Mouse (Mus musculus): ENCODE measurements around the gene Mrps11. TPM values are rescaled to one million over a fixed set of nuclear protein-coding genes. Genes with fewer than 3 reads are reported as not detected.

Mrps11 gene
- total RNA-seq, 1 experiment: 79.8 TPM

GRCm38 (mm10) chr7:78796624-78797023 lies 13.7 kb downstream of the Mrps11 start:
- Histone ChIP-seq H3K4me1 (ENCODE audit: control insufficient read depth in 2 of 2, insufficient read depth in 2 of 2, low read length in 2 of 2, poor library complexity in 1 of 2) (no peaks in the 10 kb centered on the region; a peak in 1 of 4 replicates), H3K27ac (ENCODE audit: insufficient read depth, low read depth, low read length, poor library complexity, severe bottlenecking) (no peak overlapping the region), H3K9me3 (ENCODE audit: control insufficient read depth, insufficient read depth, low read depth, low read length) (no peaks in the 10 kb centered on the region), H3K9ac (ENCODE audit: insufficient read depth, low read depth, low read length, poor library complexity, severe bottlenecking) (no peak overlapping the region), H3K36me3 (ENCODE audit: control insufficient read depth, insufficient read depth, low read length, poor library complexity, severe bottlenecking) (peaks cover 12% of the 10 kb centered on the region), H3K4me3 (ENCODE audit: insufficient read depth in 1 of 2, low read depth in 1 of 2, low read length in 2 of 2, poor library complexity in 1 of 2, severe bottlenecking in 1 of 2) (no peak overlapping the region)
- TF ChIP-seq MAFK (IDR thresholded peaks at IDR 0.05; ENCODE audit: insufficient read depth, low read depth, low read length): no peak
- no peak for TF ChIP-seq ZC3H11A (IDR thresholded peaks at IDR 0.05; ENCODE audit: borderline replicate concordance, low read depth, low read length)
- DNase-seq (ENCODE audit: low read depth, low spot score): no peak
- in situ Hi-C loops (cut with MboI; ENCODE audit: low sequenced_read_pairs in 2 of 2, unreplicated experiment in 2 of 2): no loop called here

GRCm38 (mm10) chr7:78797843-78798455 lies 15.0 kb downstream of the Mrps11 start:
- in situ Hi-C loops (cut with MboI; ENCODE audit: low sequenced_read_pairs in 2 of 2, unreplicated experiment in 2 of 2): no loop called here
- Histone ChIP-seq H3K4me3 (ENCODE audit: insufficient read depth in 1 of 2, low read depth in 1 of 2, low read length in 2 of 2, poor library complexity in 1 of 2, severe bottlenecking in 1 of 2) (no peak overlapping the region), H3K4me1 (ENCODE audit: control insufficient read depth in 2 of 2, insufficient read depth in 2 of 2, low read length in 2 of 2, poor library complexity in 1 of 2) (no peaks in the 10 kb centered on the region; a peak in 1 of 4 replicates), H3K9ac (ENCODE audit: insufficient read depth, low read depth, low read length, poor library complexity, severe bottlenecking) (no peak overlapping the region), H3K27ac (ENCODE audit: insufficient read depth, low read depth, low read length, poor library complexity, severe bottlenecking) (no peak overlapping the region), H3K9me3 (ENCODE audit: control insufficient read depth, insufficient read depth, low read depth, low read length) (no peaks in the 10 kb centered on the region), H3K36me3 (ENCODE audit: control insufficient read depth, insufficient read depth, low read length, poor library complexity, severe bottlenecking) (0 out of 2 replicates have a peak, but pooled peaks cover 2% of the 10 kb centered on the region)
- no peak for DNase-seq (ENCODE audit: low read depth, low spot score)
- TF ChIP-seq MAFK (IDR thresholded peaks at IDR 0.05; ENCODE audit: insufficient read depth, low read depth, low read length) (no peak), ZNF384 (IDR thresholded peaks at IDR 0.05; ENCODE audit: low read depth, low read length) (no peak), ZC3H11A (IDR thresholded peaks at IDR 0.05; ENCODE audit: borderline replicate concordance, low read depth, low read length) (no peak), HCFC1 (IDR thresholded peaks at IDR 0.05; ENCODE audit: borderline replicate concordance, insufficient read depth, low read length) (no peak), CHD2 (IDR thresholded peaks at IDR 0.05; ENCODE audit: low read depth, low read length) (no peak)

GRCm38 (mm10) chr7:78799730-78800496 lies 17.0 kb downstream of the Mrps11 start:
- no peak for TF ChIP-seq CHD2 (IDR thresholded peaks at IDR 0.05; ENCODE audit: low read depth, low read length)
- no peak for TF ChIP-seq MAFK (IDR thresholded peaks at IDR 0.05; ENCODE audit: insufficient read depth, low read depth, low read length)
- no peak for TF ChIP-seq ZNF384 (IDR thresholded peaks at IDR 0.05; ENCODE audit: low read depth, low read length)
- no peak for TF ChIP-seq ZC3H11A (IDR thresholded peaks at IDR 0.05; ENCODE audit: borderline replicate concordance, low read depth, low read length)
- TF ChIP-seq HCFC1 (IDR thresholded peaks at IDR 0.05; ENCODE audit: borderline replicate concordance, insufficient read depth, low read length): no peak
- no peaks in the 10 kb centered on the region for H3K36me3 ChIP-seq (ENCODE audit: control insufficient read depth, insufficient read depth, low read length, poor library complexity, severe bottlenecking)
- peaks cover 0 to 3% of the 10 kb centered on the region in 2 experiments; a peak in 1 of 4 replicates for H3K4me1 ChIP-seq (ENCODE audit: control insufficient read depth in 2 of 2, insufficient read depth in 2 of 2, low read length in 2 of 2, poor library complexity in 1 of 2)
- no peak for DNase-seq (ENCODE audit: low read depth, low spot score)
- no peak overlapping the region for H3K27ac ChIP-seq (ENCODE audit: insufficient read depth, low read depth, low read length, poor library complexity, severe bottlenecking)
- H3K9ac ChIP-seq (ENCODE audit: insufficient read depth, low read depth, low read length, poor library complexity, severe bottlenecking): no peak overlapping the region
- H3K4me3 ChIP-seq (ENCODE audit: insufficient read depth in 1 of 2, low read depth in 1 of 2, low read length in 2 of 2, poor library complexity in 1 of 2, severe bottlenecking in 1 of 2): no peak overlapping the region
- in situ Hi-C loops (cut with MboI; ENCODE audit: low sequenced_read_pairs in 2 of 2, unreplicated experiment in 2 of 2): no loop called here
- no peaks in the 10 kb centered on the region for H3K9me3 ChIP-seq (ENCODE audit: control insufficient read depth, insufficient read depth, low read depth, low read length)

- DNase-seq (ENCODE audit: low read depth, low spot score): no peak
- no peak overlapping the region for H3K4me3 ChIP-seq (ENCODE audit: insufficient read depth in 1 of 2, low read depth in 1 of 2, low read length in 2 of 2, poor library complexity in 1 of 2, severe bottlenecking in 1 of 2)
- H3K36me3 ChIP-seq (ENCODE audit: control insufficient read depth, insufficient read depth, low read length, poor library complexity, severe bottlenecking): no peaks in the 10 kb centered on the region
- no peaks in the 10 kb centered on the region for H3K9me3 ChIP-seq (ENCODE audit: control insufficient read depth, insufficient read depth, low read depth, low read length)
- in situ Hi-C loops (cut with MboI; ENCODE audit: low sequenced_read_pairs in 2 of 2, unreplicated experiment in 2 of 2): no loop called here
- no peak overlapping the region for H3K9ac ChIP-seq (ENCODE audit: insufficient read depth, low read depth, low read length, poor library complexity, severe bottlenecking)
- H3K27ac ChIP-seq (ENCODE audit: insufficient read depth, low read depth, low read length, poor library complexity, severe bottlenecking): no peak overlapping the region
- no peak for TF ChIP-seq MAFK (IDR thresholded peaks at IDR 0.05; ENCODE audit: insufficient read depth, low read depth, low read length)
- no peak for TF ChIP-seq CHD2 (IDR thresholded peaks at IDR 0.05; ENCODE audit: low read depth, low read length)
- no peak for TF ChIP-seq ZNF384 (IDR thresholded peaks at IDR 0.05; ENCODE audit: low read depth, low read length)
- TF ChIP-seq ZC3H11A (IDR thresholded peaks at IDR 0.05; ENCODE audit: borderline replicate concordance, low read depth, low read length): no peak
- no peak for TF ChIP-seq HCFC1 (IDR thresholded peaks at IDR 0.05; ENCODE audit: borderline replicate concordance, insufficient read depth, low read length)
- peaks cover 0 to 3% of the 10 kb centered on the region in 2 experiments; a peak in 1 of 4 replicates for H3K4me1 ChIP-seq (ENCODE audit: control insufficient read depth in 2 of 2, insufficient read depth in 2 of 2, low read length in 2 of 2, poor library complexity in 1 of 2)
These were observed 20.9 kb downstream of the Mrps11 start for GRCm38 (mm10) chr7:78803841-78804240.
